Mouse (Mus musculus): ENCODE results near the gene OR5BS1P.

GRCm38 (mm10) chr15:98448521-98448920, 21.2 kb upstream of the OR5BS1P start:
- TF ChIP-seq CTCF (IDR thresholded peaks at IDR 0.05; ENCODE audit: extremely low read depth, insufficient read depth, low read length) (no peak), POLR2A (IDR thresholded peaks at IDR 0.05; ENCODE audit: extremely low read depth, insufficient read depth, low read length) (no peak)

Measured in cortical plate, adult 2 months (tissue).